ENCODE assay signal across 18 mouse cellular contexts in the genomic region with DNA sequence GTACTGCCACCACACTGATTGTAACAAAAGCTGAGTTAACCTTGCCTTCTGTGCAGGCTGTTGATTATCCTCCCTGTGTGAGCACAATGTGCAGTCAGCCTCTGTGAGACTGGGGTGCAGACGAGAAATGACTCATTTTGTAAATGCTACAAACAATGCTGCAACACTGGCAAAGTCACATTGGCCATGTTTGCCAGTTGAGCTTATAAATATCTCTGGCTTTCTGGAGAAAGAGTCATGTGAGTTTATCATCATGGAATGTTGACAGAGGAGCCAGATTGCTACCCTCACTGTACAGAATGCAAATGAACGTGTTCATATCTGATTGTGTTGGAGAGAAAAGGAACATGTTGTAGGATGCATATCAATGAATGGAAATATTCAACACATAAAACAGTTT.
DNase-seq lines count a peak whose midpoint lies in the region; ATAC-seq and TF ChIP-seq lines count a peak whose summit lies in the region.
"Had no signal": no experiment of that assay in that cellular context is flagged by ENCODE, and none has a peak within 500 bp of the region (broad histone marks: within the 10 kb centered on the region; RNA-seq: fewer than 3 reads in every experiment).

No protein-coding gene starts in this region.

- DNase-seq in forebrain, embryonic 14.5 days (ENCODE audit: low spot score): peak; percentile 42
- DNase-seq in forebrain, embryonic 10.5 days (ENCODE audit: extremely low spot score, low spot score): no peak
- DNase-seq in right cerebral cortex, adult 18-20 months: peak; percentile 2
- no peak for DNase-seq in right cerebral cortex, postnatal 14 days
- DNase-seq in layer of hippocampus, adult 2 months (ENCODE audit: low spot score in 2 of 2): peak; percentile 38 to 78
- DNase-seq in stomach, postnatal 0 days (ENCODE audit: low spot score): no peak
- DNase-seq in embryo, embryonic 10 days (ENCODE audit: low spot score): no peak
- DNase-seq in gastrocnemius, postnatal 4 days (ENCODE audit: low spot score in 2 of 2): no peak
- DNase-seq: adrenal gland, postnatal 36 days; cerebellum, adult 18-20 months; embryo, embryonic 11 days; kidney, adult 8-10 months; lung, postnatal 10 days had no signal

- H3K36me3 ChIP-seq in forebrain, embryonic 14.5 days (ENCODE audit: control insufficient read depth, insufficient read depth, low read length): no peaks in the 10 kb centered on the region
- no peaks in the 10 kb centered on the region for H3K36me3 ChIP-seq in forebrain, embryonic 10.5 days (replicated peaks)
- no peaks in the 10 kb centered on the region for H3K36me3 ChIP-seq in stomach, postnatal 0 days (ENCODE audit: control insufficient read depth, insufficient read depth, low read length)
- H3K36me3 ChIP-seq: midbrain, embryonic 12.5 days; neural tube, embryonic 12.5 days had no signal

- H3K4me1 ChIP-seq in forebrain, embryonic 14.5 days (ENCODE audit: control insufficient read depth, insufficient read depth, low read length): no peaks in the 10 kb centered on the region
- H3K4me1 ChIP-seq in forebrain, embryonic 10.5 days: 0 out of 2 replicates have a peak, but pooled peaks cover 3% of the 10 kb centered on the region
- no peaks in the 10 kb centered on the region for H3K4me1 ChIP-seq in stomach, postnatal 0 days (replicated peaks; ENCODE audit: control insufficient read depth, insufficient read depth)
- H3K4me1 ChIP-seq: midbrain, embryonic 12.5 days; neural tube, embryonic 12.5 days had no signal

- no peak overlapping the region for H3K4me3 ChIP-seq in forebrain, embryonic 14.5 days (ENCODE audit: low read depth, low read length)
- H3K4me3 ChIP-seq in forebrain, embryonic 10.5 days: no peak overlapping the region
- no peak overlapping the region for H3K4me3 ChIP-seq in layer of hippocampus, adult 2 months
- no peak overlapping the region for H3K4me3 ChIP-seq in stomach, postnatal 0 days (ENCODE audit: low read depth, low read length)
- H3K4me3 ChIP-seq: erythroblast, embryonic 14.5 days; midbrain, embryonic 12.5 days; neural tube, embryonic 12.5 days had no signal

- H3K9ac ChIP-seq in forebrain, embryonic 14.5 days (ENCODE audit: low read length): no peak overlapping the region
- H3K9ac ChIP-seq in stomach, postnatal 0 days (ENCODE audit: low read length): no peak overlapping the region
- H3K9ac ChIP-seq: midbrain, embryonic 12.5 days; neural tube, embryonic 12.5 days had no signal

- no peak overlapping the region for H3K27ac ChIP-seq in forebrain, embryonic 14.5 days (ENCODE audit: low read depth, low read length)
- no peak overlapping the region for H3K27ac ChIP-seq in forebrain, embryonic 10.5 days
- H3K27ac ChIP-seq in layer of hippocampus, adult 2 months: no peak overlapping the region
- no peak overlapping the region for H3K27ac ChIP-seq in stomach, postnatal 0 days (replicated peaks)
- H3K27ac ChIP-seq: hindbrain, postnatal 0 days; midbrain, embryonic 12.5 days; neural tube, embryonic 12.5 days had no signal

- WGBS in forebrain, embryonic 14.5 days: 56% methylated on average over 2 of the region's 2 CpGs
- 75% methylated on average over 2 of the region's 2 CpGs for WGBS in forebrain, embryonic 10.5 days
- 38% methylated on average over 2 of the region's 2 CpGs for WGBS in stomach, postnatal 0 days

- no peak for TF ChIP-seq EP300 in stomach, postnatal 0 days (optimal IDR thresholded peaks at IDR 0.05)

- H3K4me2 ChIP-seq in forebrain, embryonic 14.5 days (ENCODE audit: low read length): no peak overlapping the region
- no peak overlapping the region for H3K4me2 ChIP-seq in stomach, postnatal 0 days (replicated peaks; ENCODE audit: low read depth)
- H3K4me2 ChIP-seq: liver, embryonic 11.5 days; midbrain, embryonic 12.5 days; neural tube, embryonic 12.5 days had no signal

- TF ChIP-seq CTCF in layer of hippocampus, adult 2 months (conservative IDR thresholded peaks at IDR 0.05): no peak
- TF ChIP-seq CTCF in stomach, postnatal 0 days (IDR thresholded peaks at IDR 0.05; ENCODE audit: low read depth): no peak

- H3K27me3 ChIP-seq in forebrain, embryonic 14.5 days (replicated peaks; ENCODE audit: control insufficient read depth, insufficient read depth, low read length): no peaks in the 10 kb centered on the region
- H3K27me3 ChIP-seq in forebrain, embryonic 10.5 days (ENCODE audit: poor library complexity, severe bottlenecking): no peaks in the 10 kb centered on the region
- H3K27me3 ChIP-seq in stomach, postnatal 0 days (ENCODE audit: control insufficient read depth, insufficient read depth, low read length): no peaks in the 10 kb centered on the region
- H3K27me3 ChIP-seq: midbrain, embryonic 12.5 days; neural tube, embryonic 12.5 days had no signal

- H3K9me3 ChIP-seq in forebrain, embryonic 14.5 days (replicated peaks; ENCODE audit: control insufficient read depth, low read length): no peaks in the 10 kb centered on the region
- no peaks in the 10 kb centered on the region for H3K9me3 ChIP-seq in forebrain, embryonic 10.5 days
- no peaks in the 10 kb centered on the region for H3K9me3 ChIP-seq in stomach, postnatal 0 days (ENCODE audit: control insufficient read depth, low read length)
- H3K9me3 ChIP-seq: midbrain, embryonic 12.5 days; neural tube, embryonic 12.5 days had no signal

- peak; percentile 52; the same call in 1 of the 2 replicates for ATAC-seq in forebrain, embryonic 14.5 days
- ATAC-seq in stomach, postnatal 0 days (ENCODE audit: low FRiP score, low TSS enrichment): peak; percentile 59; the same call in 1 of the 2 replicates
- ATAC-seq: hindbrain, postnatal 0 days had no signal

Comparison
In these comparisons a context has a peak if more than half of its experiments do, and no peak if none do; other contexts are left out.
1. DNase-seq: peak in forebrain, embryonic 14.5 days (single experiment), right cerebral cortex, adult 18-20 months (single experiment) and layer of hippocampus, adult 2 months (2 of 2); none in forebrain, embryonic 10.5 days (single experiment), right cerebral cortex, postnatal 14 days (single experiment), stomach, postnatal 0 days (single experiment), embryo, embryonic 10 days (single experiment) and gastrocnemius, postnatal 4 days (0 of 2).